Mouse (Mus musculus) ES-Bruce4 (cell line): Measurements from ENCODE around the gene Tmub2. TPM values are rescaled to one million over a fixed set of nuclear protein-coding genes. Genes with fewer than 3 reads are reported as not detected.

Source experiments
- H3K27ac ChIP-seq: 2 replicates; pipeline ENCODE4 v1.5.1; 2012; ENCODE audit warnings: low read length, inconsistent platforms; ENCODE audit not compliant: insufficient read depth
- H3K27me3 ChIP-seq: 2 replicates; pipeline ENCODE4 v1.6.1; 2012; ENCODE audit warnings: mild to moderate bottlenecking, low read length, inconsistent platforms; ENCODE audit not compliant: control insufficient read depth, poor library complexity, insufficient read depth, severe bottlenecking
- H3K36me3 ChIP-seq: 2 replicates; pipeline ENCODE4 v1.6.1; 2012; ENCODE audit warnings: inconsistent platforms, mild to moderate bottlenecking, low read length, moderate library complexity; ENCODE audit not compliant: control insufficient read depth, poor library complexity, insufficient read depth, severe bottlenecking
- H3K4me1 ChIP-seq: one replicate; pipeline ENCODE4 v1.8.1; 2011; ENCODE audit warnings: low read length; ENCODE audit not compliant: control insufficient read depth, insufficient read depth
- H3K4me3 ChIP-seq: 2 replicates; pipeline ENCODE4 v1.5.1; 2011; ENCODE audit warnings: low read depth, mild to moderate bottlenecking, low read length
- H3K9ac ChIP-seq: 2 replicates; pipeline ENCODE4 v1.6.1; 2012; ENCODE audit warnings: low read depth, mild to moderate bottlenecking, inconsistent platforms; ENCODE audit not compliant: poor library complexity, severe bottlenecking
- H3K9me3 ChIP-seq: replicated peaks from 2 replicates; pipeline ENCODE4 v1.6.1; 2012; ENCODE audit warnings: mild to moderate bottlenecking, low read length, inconsistent platforms; ENCODE audit not compliant: control insufficient read depth, poor library complexity, insufficient read depth, severe bottlenecking
- CTCF ChIP-seq: IDR thresholded peaks from one replicate; pipeline ENCODE4 v1.8.1; 2011; ENCODE audit warnings: low read depth, low read length
- EP300 ChIP-seq: IDR thresholded peaks from 2 replicates; pipeline ENCODE4 v1.6.1; 2011; ENCODE audit warnings: low read depth, low read length; ENCODE audit not compliant: insufficient read depth
- POLR2A ChIP-seq: IDR thresholded peaks from one replicate; pipeline ENCODE4 v1.8.1; 2011; ENCODE audit warnings: low read length; ENCODE audit not compliant: insufficient read depth
- polyA plus RNA-seq: library from polyadenylated mRNA; stranded (reverse); fragments of >200 nt; gene quantifications from 2 replicates; pipeline ENCODE4 v1.2.4, GENCODE M21; 2011; ENCODE audit warnings: low read depth; ENCODE audit not compliant: missing spikeins, insufficient read depth, insufficient read length

The Tmub2 gene
- polyA plus RNA-seq, 1 experiment, result 20.0 TPM

GRCm38 (mm10) chr11:102312586-102312985 lies 27.9 kb downstream of the Tmub2 start:
- no peak for TF ChIP-seq CTCF
- no peak overlapping the region for H3K4me3 ChIP-seq
- no peaks in the 10 kb centered on the region for H3K9me3 ChIP-seq
- H3K4me1 ChIP-seq, result no peaks in the 10 kb centered on the region
- no peaks in the 10 kb centered on the region for H3K27me3 ChIP-seq
- no peak overlapping the region for H3K27ac ChIP-seq
- no peak overlapping the region for H3K9ac ChIP-seq
- peaks cover 35% of the 10 kb centered on the region for H3K36me3 ChIP-seq

GRCm38 (mm10) chr11:102314321-102314720 lies 29.6 kb downstream of the Tmub2 start:
- TF ChIP-seq EP300 (no peak), CTCF (no peak), POLR2A (no peak)
- Histone ChIP-seq H3K9me3 (no peaks in the 10 kb centered on the region), H3K4me3 (no peak overlapping the region), H3K9ac (no peak overlapping the region), H3K27me3 (no peaks in the 10 kb centered on the region), H3K36me3 (peaks cover 27% of the 10 kb centered on the region), H3K27ac (no peak overlapping the region), H3K4me1 (no peaks in the 10 kb centered on the region)

- Histone ChIP-seq H3K36me3 (peaks cover 24% of the 10 kb centered on the region), H3K4me1 (no peaks in the 10 kb centered on the region), H3K9me3 (no peaks in the 10 kb centered on the region), H3K9ac (peak overlapping the region; percentile 100), H3K4me3 (peak overlapping the region; percentile 94), H3K27me3 (no peaks in the 10 kb centered on the region), H3K27ac (peak overlapping the region; percentile 80)
- no peak for TF ChIP-seq POLR2A
- no peak for TF ChIP-seq EP300
- TF ChIP-seq CTCF, result no peak
These were observed 31.2 kb downstream of the Tmub2 start for GRCm38 (mm10) chr11:102315690-102316571.

DNA sequence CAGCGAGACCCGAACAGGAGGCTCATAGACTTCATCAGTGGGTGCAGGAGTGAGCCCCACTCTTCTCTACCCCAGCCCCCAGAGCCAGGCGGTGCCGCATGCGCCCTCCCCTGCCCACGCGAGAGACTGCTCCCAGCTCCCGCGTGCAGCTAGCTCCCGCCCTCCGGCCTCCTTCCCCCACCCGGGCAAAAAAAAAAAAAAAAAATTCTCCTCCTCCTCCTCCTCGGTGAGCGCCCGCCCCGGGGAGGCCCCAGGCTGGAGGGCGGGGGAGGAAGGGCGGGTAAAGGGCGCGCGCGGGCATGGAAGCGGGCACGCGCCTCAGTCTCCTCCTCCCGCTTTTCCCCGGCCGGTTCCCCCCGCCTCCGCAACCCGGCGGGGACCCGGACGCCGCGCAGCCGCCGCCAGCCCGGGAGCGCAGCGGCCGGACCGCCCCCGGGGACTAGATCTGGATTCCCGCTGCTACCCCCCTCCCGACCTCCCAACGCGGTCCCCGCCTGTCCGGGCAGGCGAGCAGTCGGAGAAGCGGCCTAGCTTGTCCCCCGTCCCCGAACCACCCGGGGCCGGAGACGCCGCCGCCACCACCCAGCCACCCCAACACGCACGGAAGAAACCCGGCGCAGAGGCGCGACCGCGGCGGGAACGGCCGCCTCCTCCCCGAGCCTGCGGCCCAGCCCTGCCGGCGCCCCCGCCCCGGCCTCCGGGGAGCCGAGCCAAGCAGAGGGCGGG lies 32.0 kb downstream of the Tmub2 start:
- Histone ChIP-seq H3K27ac (peak overlapping the region; percentile 85), H3K27me3 (no peaks in the 10 kb centered on the region), H3K9me3 (no peaks in the 10 kb centered on the region), H3K4me1 (no peaks in the 10 kb centered on the region), H3K4me3 (peak overlapping the region; percentile 94), H3K9ac (peak overlapping the region; percentile 100), H3K36me3 (peaks cover 24% of the 10 kb centered on the region)
- TF ChIP-seq POLR2A (no peak), EP300 (0 out of 2 replicates have a peak, but pooled peaks have one; percentile 27), CTCF (no peak)

DNA sequence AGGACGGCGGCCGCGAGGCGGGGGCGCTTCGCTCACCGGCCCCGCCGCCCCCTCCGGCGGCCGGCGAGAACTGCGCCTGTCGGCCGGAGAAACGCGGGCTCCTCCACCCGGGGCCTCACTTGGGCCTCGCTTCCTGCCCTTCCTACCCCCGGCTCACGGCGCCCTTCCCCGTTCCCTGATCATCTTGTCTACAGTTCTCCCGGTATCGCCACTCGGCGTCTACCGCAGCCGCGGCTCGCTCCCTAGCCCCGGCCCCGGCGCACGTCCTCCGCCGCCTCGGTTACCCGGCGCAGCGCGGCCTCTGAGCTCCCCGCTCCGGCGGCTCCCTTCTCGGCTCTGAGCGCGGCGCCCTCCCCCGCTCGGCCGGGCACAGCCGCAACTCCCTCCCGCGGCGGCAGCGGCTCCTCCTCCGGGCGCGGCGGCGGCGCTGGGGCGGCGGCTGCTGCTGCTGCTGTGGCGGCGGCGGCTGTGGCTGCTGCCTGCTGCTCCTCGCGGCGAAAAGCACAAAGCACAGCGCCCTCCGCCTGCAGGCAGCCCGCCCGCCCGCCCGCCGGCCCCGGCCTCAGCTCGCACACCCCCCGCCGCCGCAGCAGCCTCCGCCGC lies 32.7 kb downstream of the Tmub2 start:
- Histone ChIP-seq H3K27me3 (no peaks in the 10 kb centered on the region), H3K9ac (peak overlapping the region; percentile 100), H3K27ac (peak overlapping the region; percentile 85), H3K4me1 (no peaks in the 10 kb centered on the region), H3K4me3 (peak overlapping the region; percentile 93), H3K9me3 (no peaks in the 10 kb centered on the region), H3K36me3 (peaks cover 20% of the 10 kb centered on the region)
- TF ChIP-seq POLR2A (no peak), EP300 (no peak), CTCF (no peak)
